Mouse (Mus musculus) lung, adult 10 weeks (tissue): ENCODE data around the gene Ccdc69. TPM values are rescaled to one million over a fixed set of nuclear protein-coding genes. Genes with fewer than 3 reads are reported as not detected.

ENCODE experiments used
- polyA plus RNA-seq: library from polyadenylated mRNA; stranded (reverse); fragments of 350-450 nt; fragmentation: Illumina TruSeq; extraction: RNeasy Lipid Tissue Mini Kit (QIAGEN cat#74804); gene quantifications from one replicate; pipeline ENCODE4 v1.2.3, GENCODE M21; 2014; ENCODE audit warnings: low read depth, low replicate concordance; ENCODE audit not compliant: insufficient read depth

Ccdc69 gene
- 6.1 TPM for polyA plus RNA-seq

GRCm38 (mm10) chr11:55077331-55078231 is at the start of gene Ccdc69:
TSS of gene Ccdc69 (minus strand) at chr11:55078131.

GRCm38 (mm10) chr11:55097463-55098188 is 19.7 kb upstream of the Ccdc69 start, which contains the start of gene Gm2a:
TSS of gene Gm2a (plus strand) at chr11:55098115.

GRCm38 (mm10) chr11:55033040-55033660 is 44.8 kb downstream of the Ccdc69 start, which contains the start of gene Anxa6:
TSS of gene Anxa6 (minus strand) at chr11:55033445.

Other genes starting within 250 kb of the Ccdc69 start
- 2.3 TPM for gene Lyrm7, start 217.2 kb downstream of the Ccdc69 start, polyA plus RNA-seq
- 410 TPM for gene Hint1, start 211.7 kb downstream of the Ccdc69 start, polyA plus RNA-seq
- gene Gpx3, start 175.7 kb downstream of the Ccdc69 start, polyA plus RNA-seq: 1,138 TPM
- gene Tnip1, start 115.2 kb downstream of the Ccdc69 start, polyA plus RNA-seq: 16.4 TPM
- 136 TPM for gene Anxa6, start 44.7 kb downstream of the Ccdc69 start, polyA plus RNA-seq
- 32.8 TPM for gene Gm2a, start 20.0 kb upstream of the Ccdc69 start, polyA plus RNA-seq
- 0.13 TPM for gene Slc36a3, start 73.6 kb upstream of the Ccdc69 start, polyA plus RNA-seq
- 21.9 TPM for gene Slc36a2, start 106.9 kb upstream of the Ccdc69 start, polyA plus RNA-seq
- 3.5 TPM for gene Slc36a1, start 126.2 kb upstream of the Ccdc69 start, polyA plus RNA-seq